Mouse (Mus musculus): ENCODE results near the gene 6820408C15Rik.

- TF ChIP-seq CTCF (IDR thresholded peaks at IDR 0.05; ENCODE audit: extremely low read depth, insufficient read length, insufficient replicate concordance, low read depth, low read length), result no peak
- no peak for TF ChIP-seq POLR2A (IDR thresholded peaks at IDR 0.05; ENCODE audit: low read depth, low read length)
Observed at GRCm38 (mm10) chr2:152464570-152465150, 49.3 kb downstream of the 6820408C15Rik start, which contains the start of gene Defb23.
